Mouse (Mus musculus): ENCODE measurements around the gene Wnt10a.
"Not testable (repeated sequence)": the region's sequence is repeated elsewhere in the genome, so short reads cannot be mapped to it uniquely, and the experiment has no call there.

GRCm38 (mm10) chr1:74815965-74816364 lies 24.6 kb downstream of the Wnt10a start:
- not testable (repeated sequence) for TF ChIP-seq EP300 (IDR thresholded peaks at IDR 0.05; ENCODE audit: insufficient read depth, low read depth, low read length); CTCF (IDR thresholded peaks at IDR 0.05); POLR2A (IDR thresholded peaks at IDR 0.05; ENCODE audit: insufficient read depth, low read depth, low read length)

Measured in heart, adult 2 months (tissue).